Mouse (Mus musculus): Measurements from ENCODE around the gene Nrcam.

GRCm38 (mm10) chr12:44501807-44502487 lies 173.3 kb downstream of the Nrcam start:
- TF ChIP-seq CTCF (conservative IDR thresholded peaks at IDR 0.05; ENCODE audit: low read length): no peak
- no peak for TF ChIP-seq POU5F1 (IDR thresholded peaks at IDR 0.05; ENCODE audit: borderline replicate concordance, low read length)
- no peak for TF ChIP-seq NANOG (IDR thresholded peaks at IDR 0.05; ENCODE audit: borderline replicate concordance, low read length)
